In genomic region chr4:133227636-133228035, GRCm38 (mm10) we compare ENCODE assay signal across 19 mouse cellular contexts. TPM values are rescaled to one million over a fixed set of nuclear protein-coding genes. Genes with fewer than 3 reads are reported as not detected.
DNase-seq lines count a peak whose midpoint lies in the region; ATAC-seq lines count a peak whose summit lies in the region.
"Had no signal": no experiment of that assay in that cellular context is flagged by ENCODE, and none has a peak within 500 bp of the region (broad histone marks: within the 10 kb centered on the region; RNA-seq: fewer than 3 reads in every experiment).

No protein-coding gene starts in this region.

- H3K4me3 ChIP-seq in kidney, embryonic 16.5 days (ENCODE audit: low read length), result no peak overlapping the region
- no peak overlapping the region for H3K4me3 ChIP-seq in kidney, embryonic 14.5 days (ENCODE audit: low read length)
- H3K4me3 ChIP-seq: embryonic facial prominence, embryonic 13.5 days; kidney, embryonic 15.5 days; limb, embryonic 15.5 days had no signal

- DNase-seq in cerebellum, postnatal 14 days, result peak; percentile 40 to 65
- no peak for DNase-seq in cerebellum, adult 11 months
- DNase-seq in 416B (ENCODE audit: low read depth) (peak; percentile 34), R1 (ENCODE audit: low read depth, low spot score) (peak; percentile 30)
- no peak for DNase-seq in layer of hippocampus, adult 18-20 months (ENCODE audit: low spot score in 2 of 2)
- DNase-seq in cerebellum, adult 8-10 months, result no peak
- DNase-seq: cerebellum, adult 9-10 months; layer of hippocampus, adult 9-11 months; liver, postnatal 0 days; midbrain, embryonic 14.5 days; right cerebral cortex, postnatal 4 days had no signal

- no peaks in the 10 kb centered on the region for H3K27me3 ChIP-seq in kidney, embryonic 16.5 days (ENCODE audit: insufficient read depth, low read length)
- H3K27me3 ChIP-seq in kidney, embryonic 14.5 days (ENCODE audit: control insufficient read depth, insufficient read depth, low read length), result no peaks in the 10 kb centered on the region
- H3K27me3 ChIP-seq: kidney, embryonic 15.5 days; limb, embryonic 15.5 days had no signal

- H3K4me2 ChIP-seq in kidney, embryonic 16.5 days (replicated peaks; ENCODE audit: low read depth, low read length), result no peak overlapping the region
- no peak overlapping the region for H3K4me2 ChIP-seq in kidney, embryonic 14.5 days (replicated peaks; ENCODE audit: low read depth, low read length)
- H3K4me2 ChIP-seq: embryonic facial prominence, embryonic 13.5 days; kidney, embryonic 15.5 days; limb, embryonic 15.5 days had no signal

- no peak overlapping the region for H3K9ac ChIP-seq in kidney, embryonic 16.5 days (replicated peaks; ENCODE audit: low read length)
- no peak overlapping the region for H3K9ac ChIP-seq in kidney, embryonic 14.5 days (ENCODE audit: low read depth, low read length)
- H3K9ac ChIP-seq: embryonic facial prominence, embryonic 13.5 days; kidney, embryonic 15.5 days; limb, embryonic 15.5 days; liver, postnatal 0 days had no signal

- WGBS in kidney, embryonic 16.5 days, result 43% methylated on average over 8 of the region's 8 CpGs
- 34% methylated on average over 8 of the region's 8 CpGs for WGBS in kidney, embryonic 14.5 days

- peaks cover 4% of the 10 kb centered on the region; the same call in 1 of the 2 replicates for H3K4me1 ChIP-seq in kidney, embryonic 16.5 days (ENCODE audit: insufficient read depth, low read length)
- peaks cover 4% of the 10 kb centered on the region; the same call in 1 of the 2 replicates for H3K4me1 ChIP-seq in kidney, embryonic 14.5 days (ENCODE audit: control insufficient read depth, insufficient read depth, low read length)

- ATAC-seq in kidney, embryonic 16.5 days (ENCODE audit: low FRiP score, low TSS enrichment), result 0 out of 2 replicates have a peak, but pooled peaks have one; percentile 33
- no peak for ATAC-seq in kidney, embryonic 14.5 days (ENCODE audit: low FRiP score, low TSS enrichment)
- ATAC-seq: liver, postnatal 0 days had no signal

- H3K9me3 ChIP-seq in kidney, embryonic 16.5 days (ENCODE audit: low read length), result no peaks in the 10 kb centered on the region
- H3K9me3 ChIP-seq in kidney, embryonic 14.5 days (ENCODE audit: control insufficient read depth, low read length), result no peaks in the 10 kb centered on the region
- H3K9me3 ChIP-seq: embryonic facial prominence, embryonic 13.5 days; kidney, embryonic 15.5 days; limb, embryonic 15.5 days had no signal

- H3K36me3 ChIP-seq in kidney, embryonic 16.5 days (ENCODE audit: insufficient read depth, low read length), result no peaks in the 10 kb centered on the region
- no peaks in the 10 kb centered on the region for H3K36me3 ChIP-seq in kidney, embryonic 14.5 days (ENCODE audit: control insufficient read depth, insufficient read depth, low read length)
- H3K36me3 ChIP-seq: embryonic facial prominence, embryonic 13.5 days; kidney, embryonic 15.5 days; limb, embryonic 15.5 days had no signal

- no peak overlapping the region for H3K27ac ChIP-seq in kidney, embryonic 16.5 days (ENCODE audit: low read length)
- H3K27ac ChIP-seq in kidney, embryonic 14.5 days (ENCODE audit: low read depth, low read length), result no peak overlapping the region
- H3K27ac ChIP-seq: embryonic facial prominence, embryonic 13.5 days; kidney, embryonic 15.5 days; limb, embryonic 15.5 days had no signal

RNA-seq across cellular contexts. Expression of gene Map3k6, which starts 13.0 kb away (rescaled TPM):
- polyA plus RNA-seq in kidney, embryonic 16.5 days (2015; fragmentation: Nextera tagmentation; extraction: Ambion mirVana), result 3.8 TPM in 2 replicates
- 2.8 and 4.1 TPM in 2 replicates for polyA plus RNA-seq in kidney, embryonic 14.5 days (2014; fragmentation: Nextera tagmentation; extraction: Ambion mirVana)
- 1 to 10 TPM; 5.6 to 6.9 TPM for total RNA-seq in layer of hippocampus, adult 18-20 months (2021)

RNA-seq across cellular contexts. Expression of gene Gpr3, which starts 15.3 kb away (rescaled TPM):
- 0.10 and 0.15 TPM in 2 replicates for polyA plus RNA-seq in kidney, embryonic 16.5 days (2015; fragmentation: Nextera tagmentation; extraction: Ambion mirVana)
- polyA plus RNA-seq in kidney, embryonic 14.5 days (2014; fragmentation: Nextera tagmentation; extraction: Ambion mirVana), result 0.53 TPM in 1 of 2 replicates, not detected in the other
- total RNA-seq in layer of hippocampus, adult 18-20 months (2021), result 1 to 10 TPM; 7.3 to 7.6 TPM
- total RNA-seq: gastrocnemius, postnatal 4 days had no signal
- polyA plus RNA-seq: limb, embryonic 15.5 days; liver, postnatal 0 days had no signal

RNA-seq across cellular contexts. Expression of gene Cd164l2, which starts 15.7 kb away (rescaled TPM):
- polyA plus RNA-seq in kidney, embryonic 16.5 days (2015; fragmentation: Nextera tagmentation; extraction: Ambion mirVana), result 13.2 and 16.8 TPM in 2 replicates
- 6.9 and 7.6 TPM in 2 replicates for polyA plus RNA-seq in kidney, embryonic 14.5 days (2014; fragmentation: Nextera tagmentation; extraction: Ambion mirVana)
- total RNA-seq in layer of hippocampus, adult 18-20 months (2021), result 1 to 10 TPM; 3.0 to 3.4 TPM
- total RNA-seq: hematopoietic stem cell, adult 5-6 weeks; MEL had no signal

RNA-seq across cellular contexts. Expression of gene Sytl1, which starts 35.3 kb away (rescaled TPM):
- 1.1 and 1.5 TPM in 2 replicates for polyA plus RNA-seq in kidney, embryonic 16.5 days (2015; fragmentation: Nextera tagmentation; extraction: Ambion mirVana)
- 0.70 and 1.1 TPM in 2 replicates for polyA plus RNA-seq in kidney, embryonic 14.5 days (2014; fragmentation: Nextera tagmentation; extraction: Ambion mirVana)
- total RNA-seq in layer of hippocampus, adult 18-20 months (2021), result 1 to 10 TPM in 1 of 2 experiments, under 1 TPM in 1; 0.68 to 1.6 TPM

RNA-seq across cellular contexts. Expression of gene Tmem222, which starts 50.0 kb away (rescaled TPM):
- 90.4 and 97.7 TPM in 2 replicates for polyA plus RNA-seq in kidney, embryonic 16.5 days (2015; fragmentation: Nextera tagmentation; extraction: Ambion mirVana)
- polyA plus RNA-seq in kidney, embryonic 14.5 days (2014; fragmentation: Nextera tagmentation; extraction: Ambion mirVana), result 74.9 and 87.9 TPM in 2 replicates
- 10 to 100 TPM; 92.1 to 96.1 TPM for total RNA-seq in layer of hippocampus, adult 18-20 months (2021)

Comparison
In these comparisons a context has a peak if more than half of its experiments do, and no peak if none do; other contexts are left out.
1. DNase-seq: peak in cerebellum, postnatal 14 days (2 of 2), 416B (single experiment) and R1 (single experiment); none in cerebellum, adult 11 months (single experiment), layer of hippocampus, adult 18-20 months (0 of 2) and cerebellum, adult 8-10 months (single experiment).